Mouse (Mus musculus) MEL (cell line): Measurements from ENCODE around the gene Smyd1. TPM values are rescaled to one million over a fixed set of nuclear protein-coding genes. Genes with fewer than 3 reads are reported as not detected.

Experiments used
- DNase-seq: peaks from one replicate; pipeline ENCODE4 v3.0.0; 2011; ENCODE audit warnings: low read depth, low spot score
- H3K27ac ChIP-seq: 2 replicates; pipeline ENCODE4 v1.5.1; 2012; ENCODE audit warnings: low read depth, mild to moderate bottlenecking, control low read depth, low read length, moderate library complexity; ENCODE audit not compliant: control insufficient read depth
- H3K27me3 ChIP-seq, 2 experiments: fragments of 150-350 bp in 1 of 2; sonication (generic) in 1 of 2; 2 replicates each; pipeline ENCODE4 v1.6.1; 2012; ENCODE audit warnings: low read length in 2 of 2, mild to moderate bottlenecking in 2 of 2, improper control_type of control experiment in 1 of 2, moderate library complexity in 1 of 2; ENCODE audit not compliant: insufficient read depth in 2 of 2, control insufficient read depth in 1 of 2
- H3K36me3 ChIP-seq, 2 experiments: 2 replicates each; pipeline ENCODE4 v1.6.1; 2012 to 2014; ENCODE audit warnings: low read length in 2 of 2, improper control_type of control experiment in 1 of 2, inconsistent platforms in 1 of 2, mild to moderate bottlenecking in 1 of 2; ENCODE audit not compliant: insufficient read depth in 2 of 2, control insufficient read depth in 1 of 2
- H3K4me1 ChIP-seq, 2 experiments: fragments of 150-350 bp in 1 of 2; sonication (generic) in 1 of 2; 2 replicates each; pipeline ENCODE4 v1.6.1; 2012; ENCODE audit warnings: low read length in 2 of 2, improper control_type of control experiment in 1 of 2, mild to moderate bottlenecking in 1 of 2; ENCODE audit not compliant: insufficient read depth in 2 of 2, control insufficient read depth in 1 of 2
- H3K4me3 ChIP-seq, 2 experiments: fragments of 150-350 bp in 1 of 2; sonication (generic) in 1 of 2; 2 replicates each; pipeline ENCODE4 v1.5.1; 2012; ENCODE audit warnings: low read depth in 2 of 2, low read length in 2 of 2, mild to moderate bottlenecking in 2 of 2, moderate library complexity in 2 of 2, control low read depth in 1 of 2, improper control_type of control experiment in 1 of 2; ENCODE audit not compliant: control insufficient read depth in 1 of 2, insufficient read depth in 1 of 2
- H3K79me2 ChIP-seq: 2 replicates; pipeline ENCODE4 v1.6.1; 2012; ENCODE audit warnings: mild to moderate bottlenecking, low read length, moderate library complexity; ENCODE audit not compliant: control insufficient read depth, poor library complexity, insufficient read depth
- H3K9ac ChIP-seq: 2 replicates; pipeline ENCODE4 v1.6.1; 2012; ENCODE audit warnings: low read depth, mild to moderate bottlenecking, control low read depth, low read length, moderate library complexity; ENCODE audit not compliant: control insufficient read depth, poor library complexity, severe bottlenecking
- H3K9me3 ChIP-seq: fragments of 150-350 bp; sonication (generic); replicated peaks from 2 replicates; pipeline ENCODE4 v1.6.1; 2012; ENCODE audit warnings: mild to moderate bottlenecking, low read length, improper control_type of control experiment, moderate library complexity; ENCODE audit not compliant: insufficient read depth
- BHLHE40 ChIP-seq: IDR thresholded peaks from 2 replicates; pipeline ENCODE4 v1.6.1; 2012; ENCODE audit warnings: low read depth, mild to moderate bottlenecking, inconsistent platforms, low read length, improper control_type of control experiment, borderline replicate concordance
- CTCF ChIP-seq, 3 experiments: IDR thresholded peaks in 2 of 3; conservative IDR thresholded peaks in 1 of 3; 2 replicates each; pipeline ENCODE4 v1.5.1; 2011 to 2012; ENCODE audit warnings: low read length in 3 of 3, low read depth in 2 of 3, mild to moderate bottlenecking in 2 of 3, improper control_type of control experiment in 1 of 3, inconsistent platforms in 1 of 3, mixed read lengths in 1 of 3, moderate library complexity in 1 of 3; ENCODE audit not compliant: control insufficient read depth in 1 of 3, insufficient read depth in 1 of 3, poor library complexity in 1 of 3, severe bottlenecking in 1 of 3
- ELF1 ChIP-seq: IDR thresholded peaks from 2 replicates; pipeline ENCODE4 v1.6.1; 2014; ENCODE audit warnings: low read depth, mild to moderate bottlenecking, inconsistent platforms, low read length, improper control_type of control experiment, moderate library complexity
- GATA1 ChIP-seq: IDR thresholded peaks from 2 replicates; pipeline ENCODE4 v1.6.1; 2011; ENCODE audit warnings: low read depth, low read length, improper control_type of control experiment
- JUND ChIP-seq: IDR thresholded peaks from 2 replicates; pipeline ENCODE4 v1.6.1; 2011; ENCODE audit warnings: low read depth, mild to moderate bottlenecking, improper control_type of control experiment, low read length
- KAT2A ChIP-seq: conservative IDR thresholded peaks from 2 replicates; pipeline ENCODE4 v1.6.1; 2012; ENCODE audit warnings: low read depth, low read length, improper control_type of control experiment, inconsistent platforms
- MAX ChIP-seq: IDR thresholded peaks from 2 replicates; pipeline ENCODE4 v1.6.1; 2011; ENCODE audit warnings: low read length, improper control_type of control experiment
- MAZ ChIP-seq: IDR thresholded peaks from 2 replicates; pipeline ENCODE4 v1.6.1; 2012; ENCODE audit warnings: low read depth, mild to moderate bottlenecking, inconsistent platforms, low read length, improper control_type of control experiment
- MEF2A ChIP-seq: IDR thresholded peaks from 2 replicates; pipeline ENCODE4 v1.6.1; 2014; ENCODE audit warnings: low read depth, mild to moderate bottlenecking, inconsistent platforms, low read length, improper control_type of control experiment; ENCODE audit not compliant: poor library complexity, insufficient replicate concordance, severe bottlenecking; ENCODE audit errors: extremely low read depth
- MXI1 ChIP-seq: IDR thresholded peaks from 2 replicates; pipeline ENCODE4 v1.6.1; 2011; ENCODE audit warnings: mild to moderate bottlenecking, low read depth, low read length, improper control_type of control experiment
- MYB ChIP-seq: IDR thresholded peaks from 2 replicates; pipeline ENCODE4 v1.6.1; 2011; ENCODE audit warnings: mild to moderate bottlenecking, low read depth, low read length, improper control_type of control experiment
- NELFE ChIP-seq: IDR thresholded peaks from 2 replicates; pipeline ENCODE4 v1.6.1; 2011; ENCODE audit warnings: low read depth, low read length, improper control_type of control experiment
- NRF1 ChIP-seq: IDR thresholded peaks from 2 replicates; pipeline ENCODE4 v1.6.1; 2014; ENCODE audit warnings: low read depth, mild to moderate bottlenecking, inconsistent platforms, low read length, improper control_type of control experiment, moderate library complexity; ENCODE audit not compliant: poor library complexity, insufficient read depth, severe bottlenecking
- POLR2A ChIP-seq, 2 experiments: IDR thresholded peaks; 2 replicates each; pipeline ENCODE4 v1.6.1; 2011 to 2012; ENCODE audit warnings: low read length in 2 of 2, mild to moderate bottlenecking in 2 of 2, control low read depth in 1 of 2, improper control_type of control experiment in 1 of 2, low read depth in 1 of 2, moderate library complexity in 1 of 2; ENCODE audit not compliant: control insufficient read depth in 1 of 2, insufficient read depth in 1 of 2, poor library complexity in 1 of 2
- POLR2AphosphoS2 ChIP-seq: IDR thresholded peaks from 2 replicates; pipeline ENCODE4 v1.6.1; 2011; ENCODE audit warnings: low read length, improper control_type of control experiment
- RAD21 ChIP-seq: IDR thresholded peaks from 2 replicates; pipeline ENCODE4 v1.6.1; 2011; ENCODE audit warnings: mild to moderate bottlenecking, low read depth, low read length, improper control_type of control experiment
- RCOR1 ChIP-seq: IDR thresholded peaks from 2 replicates; pipeline ENCODE4 v1.6.1; 2012; ENCODE audit warnings: low read depth, mild to moderate bottlenecking, inconsistent platforms, low read length, improper control_type of control experiment
- TAL1 ChIP-seq: IDR thresholded peaks from 2 replicates; pipeline ENCODE4 v1.6.1; 2012; ENCODE audit warnings: mild to moderate bottlenecking, inconsistent platforms, low read length, moderate library complexity, mixed read lengths
- TBP ChIP-seq: IDR thresholded peaks from 2 replicates; pipeline ENCODE4 v1.8.0; 2011; ENCODE audit warnings: low read depth, low read length, improper control_type of control experiment
- UBTF ChIP-seq: IDR thresholded peaks from 2 replicates; pipeline ENCODE4 v1.6.1; 2012; ENCODE audit warnings: low read depth, mild to moderate bottlenecking, inconsistent platforms, low read length, improper control_type of control experiment, moderate library complexity, borderline replicate concordance; ENCODE audit not compliant: insufficient read depth
- USF2 ChIP-seq, 2 experiments: IDR thresholded peaks; 2 replicates each; pipeline ENCODE4 v1.6.1; 2011 to 2012; ENCODE audit warnings: improper control_type of control experiment in 2 of 2, low read length in 2 of 2, borderline replicate concordance in 1 of 2, inconsistent platforms in 1 of 2, low read depth in 1 of 2, mild to moderate bottlenecking in 1 of 2; ENCODE audit not compliant: insufficient read depth in 1 of 2
- ZC3H11A ChIP-seq: IDR thresholded peaks from 2 replicates; pipeline ENCODE4 v1.6.1; 2012; ENCODE audit warnings: low read depth, mild to moderate bottlenecking, inconsistent platforms, low read length, improper control_type of control experiment
- ZKSCAN1 ChIP-seq: IDR thresholded peaks from 2 replicates; pipeline ENCODE4 v1.6.1; 2012; ENCODE audit warnings: low read depth, mild to moderate bottlenecking, inconsistent platforms, low read length, improper control_type of control experiment, moderate library complexity
- ZNF384 ChIP-seq: IDR thresholded peaks from 2 replicates; pipeline ENCODE4 v1.6.1; 2012; ENCODE audit warnings: low read depth, mild to moderate bottlenecking, inconsistent platforms, low read length, improper control_type of control experiment
- polyA plus RNA-seq, 2 experiments: library from polyadenylated mRNA; stranded (reverse) in 1 of 2; unstranded in 1 of 2; fragments of >175 nt in 1 of 2; fragments of >200 nt in 1 of 2; gene quantifications; 2 replicates each; pipeline versions ENCODE4 v1.2.1 to v1.2.4; 2012; ENCODE audit warnings: low replicate concordance in 2 of 2, low read depth in 1 of 2; ENCODE audit not compliant: insufficient read length in 2 of 2, insufficient read depth in 1 of 2, missing spikeins in 1 of 2
- total RNA-seq: library from RNA; depleted of rRNA; stranded (reverse); fragments of 300-350 nt; gene quantifications from 2 replicates; pipeline ENCODE4 v1.2.3, GENCODE M21; 2012

Smyd1 gene
- total and polyA plus RNA-seq, 3 experiments = 0.19 TPM; not detected in 2

DNA sequence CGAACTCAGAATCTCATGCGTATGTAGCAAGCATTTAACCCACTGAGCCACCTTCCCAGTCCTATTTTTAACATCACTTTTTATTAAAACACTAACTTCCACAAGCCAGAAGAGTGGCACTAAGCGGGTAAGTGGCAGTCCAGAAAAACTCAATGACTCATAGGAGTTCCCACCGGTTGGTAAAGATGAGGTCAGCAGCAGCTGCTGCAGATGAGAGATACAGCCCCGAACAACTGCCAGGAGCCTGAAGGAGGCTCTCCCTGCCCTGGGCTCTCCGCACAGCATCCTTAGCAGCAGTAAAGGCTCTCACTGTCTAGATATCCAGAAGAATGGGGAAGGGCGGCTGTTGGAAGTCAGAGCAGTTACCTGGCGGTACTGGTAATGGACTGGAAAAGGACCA lies 71.1 kb downstream of the Smyd1 start:
- no peak overlapping the region for H3K4me3 ChIP-seq
- no peaks in the 10 kb centered on the region for H3K4me1 ChIP-seq
- no peaks in the 10 kb centered on the region for H3K79me2 ChIP-seq
- DNase-seq = no peak
- H3K27me3 ChIP-seq = no peaks in the 10 kb centered on the region
- H3K27ac ChIP-seq = no peak overlapping the region
- TF ChIP-seq USF2 (IDR thresholded peaks at IDR 0.05; ENCODE audit: borderline replicate concordance in 1 of 2, insufficient read depth in 1 of 2, low read depth in 1 of 2, low read length in 2 of 2) = no peak
- TF ChIP-seq RCOR1 = no peak
- TF ChIP-seq POLR2AphosphoS2 = no peak
- no peak for TF ChIP-seq MYB
- TF ChIP-seq UBTF = no peak
- no peak for TF ChIP-seq MAX
- TF ChIP-seq NELFE = no peak
- TF ChIP-seq RAD21 = no peak
- TF ChIP-seq TAL1 = no peak
- TF ChIP-seq POLR2A (IDR thresholded peaks at IDR 0.05; ENCODE audit: control insufficient read depth in 1 of 2, insufficient read depth in 1 of 2, low read depth in 1 of 2, low read length in 2 of 2, poor library complexity in 1 of 2) = no peak
- TF ChIP-seq KAT2A = no peak
- no peak for TF ChIP-seq GATA1
- TF ChIP-seq MEF2A = no peak
- TF ChIP-seq JUND = no peak
- TF ChIP-seq MXI1 = no peak
- TF ChIP-seq ZKSCAN1 = no peak
- TF ChIP-seq ELF1 = no peak
- no peak for TF ChIP-seq ZC3H11A
- no peak for TF ChIP-seq MAZ
- H3K9ac ChIP-seq = no peak overlapping the region
- H3K36me3 ChIP-seq = no peaks in the 10 kb centered on the region
- no peaks in the 10 kb centered on the region for H3K9me3 ChIP-seq

DNA sequence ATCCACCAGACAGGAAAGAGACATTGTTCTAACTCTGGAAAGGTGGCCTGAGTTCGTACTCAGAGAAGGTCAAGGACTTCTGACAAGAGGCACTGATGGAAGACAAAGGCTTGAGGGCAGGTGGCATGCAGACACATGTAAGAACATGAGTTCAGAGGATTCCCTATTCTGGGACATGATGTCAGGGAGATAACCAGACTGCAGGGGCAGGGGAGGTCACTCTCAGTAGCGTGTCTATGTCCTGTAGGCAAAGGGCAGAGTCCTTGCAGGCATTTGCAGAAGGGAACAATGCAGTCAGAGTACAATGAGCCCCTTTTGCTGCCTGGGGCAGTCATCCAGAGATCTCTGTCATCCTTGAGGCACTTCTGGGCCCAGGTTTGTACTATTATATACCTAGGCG lies 72.4 kb downstream of the Smyd1 start:
- Histone ChIP-seq H3K36me3 (no peaks in the 10 kb centered on the region), H3K27ac (no peak overlapping the region), H3K27me3 (0 out of 4 replicates have a peak, but pooled peaks cover 0 to 1% of the 10 kb centered on the region in 2 experiments), H3K79me2 (no peaks in the 10 kb centered on the region), H3K9ac (no peak overlapping the region), H3K4me3 (no peak overlapping the region), H3K4me1 (no peaks in the 10 kb centered on the region), H3K9me3 (no peaks in the 10 kb centered on the region)
- TF ChIP-seq TBP (no peak), ZNF384 (no peak), CTCF (IDR thresholded peaks at IDR 0.05 in 2 of 3, conservative IDR thresholded peaks at IDR 0.05 in 1 of 3; ENCODE audit: control insufficient read depth in 1 of 3, insufficient read depth in 1 of 3, low read depth in 2 of 3, low read length in 3 of 3, poor library complexity in 1 of 3, severe bottlenecking in 1 of 3) (no peak), TAL1 (no peak), MAX (no peak), JUND (no peak), RAD21 (no peak), UBTF (no peak), NRF1 (no peak), POLR2AphosphoS2 (no peak), ELF1 (no peak), MXI1 (no peak), RCOR1 (no peak), BHLHE40 (no peak), USF2 (IDR thresholded peaks at IDR 0.05; ENCODE audit: borderline replicate concordance in 1 of 2, insufficient read depth in 1 of 2, low read depth in 1 of 2, low read length in 2 of 2) (no peak)
- no peak for DNase-seq
